Mouse (Mus musculus): Measurements from ENCODE around the gene Pacrg. TPM values are rescaled to one million over a fixed set of nuclear protein-coding genes. Genes with fewer than 3 reads are reported as not detected.

The Pacrg gene
- polyA plus RNA-seq, 1 experiment from 2014 or later, result 2.1 TPM

DNA sequence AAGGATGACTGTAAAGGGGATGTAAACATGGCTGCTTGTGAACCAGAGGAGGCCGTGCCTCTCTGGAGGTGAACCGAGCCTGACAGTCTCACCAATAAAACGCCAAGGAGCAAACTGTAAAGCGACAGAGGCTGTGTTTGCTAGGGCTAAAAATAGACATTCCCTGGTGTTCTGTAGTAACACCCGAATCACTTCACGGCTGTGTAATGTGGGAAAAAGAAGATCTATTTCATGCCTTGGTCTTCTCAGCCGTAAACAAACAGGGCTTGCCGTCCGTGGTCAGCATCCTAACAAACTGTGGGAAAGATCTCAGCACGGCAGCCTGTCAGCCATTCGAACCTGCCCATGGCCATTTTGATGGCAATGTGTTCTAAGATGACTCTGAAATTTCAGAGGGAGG lies 442.8 kb downstream of the Pacrg start:
- H3K4me2 ChIP-seq, result no peak overlapping the region
- H3K27ac ChIP-seq, result no peak overlapping the region

DNA sequence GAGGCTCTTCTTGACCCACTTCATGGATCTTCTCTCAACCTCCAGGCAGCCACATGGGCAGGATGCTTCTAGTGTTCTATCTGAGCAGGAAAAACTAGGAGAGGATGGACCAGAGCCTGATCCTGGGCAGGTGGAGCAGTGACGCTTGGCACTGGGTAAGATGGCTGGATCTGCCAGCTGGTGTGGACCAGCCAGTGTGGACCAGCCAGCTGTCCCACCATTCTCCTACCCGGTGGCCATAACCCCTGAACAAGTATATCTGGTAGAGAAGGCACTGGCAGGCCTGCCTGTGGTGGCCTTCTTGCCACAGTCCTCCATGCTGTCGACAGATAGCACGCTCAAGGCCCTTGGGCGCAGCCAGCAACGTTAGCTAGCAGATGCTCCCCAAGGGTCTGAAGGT lies 443.2 kb downstream of the Pacrg start:
- Histone ChIP-seq H3K9me3 (no peaks in the 10 kb centered on the region), H3K27me3 (no peaks in the 10 kb centered on the region), H3K36me3 (no peaks in the 10 kb centered on the region), H3K4me3 (no peak overlapping the region), H3K4me2 (no peak overlapping the region), H3K27ac (no peak overlapping the region), H3K9ac (no peak overlapping the region), H3K4me1 (peaks cover 22% of the 10 kb centered on the region)
- ATAC-seq (ENCODE audit: insufficient number of reproducible peaks, insufficient read depth, low FRiP score, low TSS enrichment, low read depth), result no peak
- 89% methylated on average over 6 of the region's 6 CpGs for WGBS

More for the DNA sequence above, 442.8 kb downstream of the Pacrg start:
- H3K4me3 ChIP-seq, result no peak overlapping the region
- no peak for ATAC-seq (ENCODE audit: insufficient number of reproducible peaks, insufficient read depth, low FRiP score, low TSS enrichment, low read depth)
- H3K27me3 ChIP-seq, result no peaks in the 10 kb centered on the region
- H3K9ac ChIP-seq, result no peak overlapping the region
- no peaks in the 10 kb centered on the region for H3K9me3 ChIP-seq
- H3K36me3 ChIP-seq, result no peaks in the 10 kb centered on the region
- peaks cover 22% of the 10 kb centered on the region for H3K4me1 ChIP-seq
- WGBS, result 64% methylated on average over 11 of the region's 11 CpGs

DNA sequence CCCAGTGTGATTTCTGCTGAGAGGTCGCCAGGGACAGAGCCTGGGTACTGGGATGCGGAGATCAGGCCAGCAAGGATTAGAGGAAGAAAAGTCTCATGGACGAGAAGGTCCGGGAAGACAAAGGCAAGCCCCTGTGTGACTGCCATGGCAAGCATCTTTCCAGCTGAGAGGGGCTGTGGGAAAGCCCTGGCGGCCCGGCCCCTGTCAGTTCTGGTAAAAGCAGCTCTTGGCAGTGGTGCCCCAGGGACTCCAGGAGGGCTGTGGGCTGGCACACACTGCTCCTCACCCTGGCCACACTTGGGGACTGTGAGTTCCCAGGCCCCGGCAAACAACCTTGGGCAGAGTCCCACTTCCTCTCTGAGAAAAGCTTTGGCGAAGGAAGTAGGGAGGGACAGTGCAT lies 445.3 kb downstream of the Pacrg start:
- no peak overlapping the region for H3K4me2 ChIP-seq
- H3K9me3 ChIP-seq, result no peaks in the 10 kb centered on the region
- no peaks in the 10 kb centered on the region for H3K27me3 ChIP-seq
- H3K4me3 ChIP-seq, result no peak overlapping the region
- H3K36me3 ChIP-seq, result no peaks in the 10 kb centered on the region
- peaks cover 24% of the 10 kb centered on the region for H3K4me1 ChIP-seq
- ATAC-seq (ENCODE audit: insufficient number of reproducible peaks, insufficient read depth, low FRiP score, low TSS enrichment, low read depth), result no peak
- no peak overlapping the region for H3K9ac ChIP-seq
- 61% methylated on average over 8 of the region's 8 CpGs for WGBS
- no peak overlapping the region for H3K27ac ChIP-seq

DNA sequence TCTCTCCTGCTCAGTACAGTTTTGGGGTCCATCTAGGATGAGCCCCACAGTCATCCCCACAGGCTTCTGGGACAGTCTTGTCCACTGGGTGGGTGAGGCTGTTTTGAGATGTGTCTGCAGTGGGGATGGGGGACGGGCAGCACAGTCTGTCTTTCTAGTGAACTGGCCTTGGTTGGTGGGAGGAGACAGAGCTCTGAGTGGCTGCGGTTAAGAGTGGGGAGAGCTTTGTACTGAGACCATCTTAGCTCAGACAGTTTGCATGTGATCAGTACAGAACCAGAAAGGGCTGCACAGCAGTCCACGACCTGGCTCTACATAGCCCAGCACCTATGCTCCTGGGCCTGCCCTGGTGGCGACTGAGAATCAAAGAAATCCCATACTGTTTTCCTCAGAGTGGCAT lies 446.3 kb downstream of the Pacrg start:
- H3K4me3 ChIP-seq, result no peak overlapping the region
- ATAC-seq (ENCODE audit: insufficient number of reproducible peaks, insufficient read depth, low FRiP score, low TSS enrichment, low read depth), result no peak
- no peak overlapping the region for H3K4me2 ChIP-seq
- no peak overlapping the region for H3K9ac ChIP-seq
- peaks cover 23% of the 10 kb centered on the region for H3K4me1 ChIP-seq
- no peaks in the 10 kb centered on the region for H3K9me3 ChIP-seq
- H3K27me3 ChIP-seq, result no peaks in the 10 kb centered on the region
- no peaks in the 10 kb centered on the region for H3K36me3 ChIP-seq
- H3K27ac ChIP-seq, result no peak overlapping the region
- 69% methylated on average over 4 of the region's 4 CpGs for WGBS

DNA sequence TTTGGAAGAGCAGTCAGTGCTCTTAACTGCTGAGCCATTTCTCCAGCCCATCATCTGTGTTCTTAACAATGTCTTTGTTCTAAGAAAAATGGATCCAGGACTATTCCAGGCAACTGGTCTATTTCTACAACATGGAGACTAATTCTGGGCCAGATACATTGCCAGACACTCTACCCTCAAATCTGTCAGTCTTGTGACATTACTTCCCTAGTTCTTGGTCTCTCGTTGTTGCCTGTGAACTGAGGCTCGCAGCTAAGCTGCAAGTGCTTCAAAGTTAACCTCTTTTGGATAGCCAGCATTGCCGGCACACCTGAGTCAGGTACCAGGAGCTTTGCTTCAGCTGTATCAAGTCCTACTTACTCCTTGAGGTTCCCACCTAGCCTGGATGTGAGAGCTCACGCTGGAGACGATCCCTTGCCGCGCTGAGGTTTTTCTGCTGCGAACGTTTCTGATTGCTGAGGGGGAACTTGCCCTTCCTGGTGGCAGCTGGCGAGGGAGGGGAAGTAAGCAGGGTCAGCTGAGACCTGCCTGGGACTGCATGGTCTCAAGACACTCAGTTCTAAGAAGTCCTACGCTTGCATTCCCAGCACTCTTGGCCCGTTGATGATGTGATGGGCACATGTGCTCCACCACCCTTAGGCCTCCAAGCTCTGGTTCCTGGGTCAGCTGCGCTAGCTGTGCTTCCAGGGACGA lies 447.6 kb downstream of the Pacrg start:
- no peaks in the 10 kb centered on the region for H3K9me3 ChIP-seq
- ATAC-seq (ENCODE audit: insufficient number of reproducible peaks, insufficient read depth, low FRiP score, low TSS enrichment, low read depth), result no peak
- no peak overlapping the region for H3K27ac ChIP-seq
- H3K4me1 ChIP-seq, result peaks cover 14% of the 10 kb centered on the region
- no peak overlapping the region for H3K4me3 ChIP-seq
- 83% methylated on average over 14 of the region's 14 CpGs for WGBS
- H3K36me3 ChIP-seq, result no peaks in the 10 kb centered on the region
- H3K27me3 ChIP-seq, result no peaks in the 10 kb centered on the region
- H3K4me2 ChIP-seq, result no peak overlapping the region
- no peak overlapping the region for H3K9ac ChIP-seq

DNA sequence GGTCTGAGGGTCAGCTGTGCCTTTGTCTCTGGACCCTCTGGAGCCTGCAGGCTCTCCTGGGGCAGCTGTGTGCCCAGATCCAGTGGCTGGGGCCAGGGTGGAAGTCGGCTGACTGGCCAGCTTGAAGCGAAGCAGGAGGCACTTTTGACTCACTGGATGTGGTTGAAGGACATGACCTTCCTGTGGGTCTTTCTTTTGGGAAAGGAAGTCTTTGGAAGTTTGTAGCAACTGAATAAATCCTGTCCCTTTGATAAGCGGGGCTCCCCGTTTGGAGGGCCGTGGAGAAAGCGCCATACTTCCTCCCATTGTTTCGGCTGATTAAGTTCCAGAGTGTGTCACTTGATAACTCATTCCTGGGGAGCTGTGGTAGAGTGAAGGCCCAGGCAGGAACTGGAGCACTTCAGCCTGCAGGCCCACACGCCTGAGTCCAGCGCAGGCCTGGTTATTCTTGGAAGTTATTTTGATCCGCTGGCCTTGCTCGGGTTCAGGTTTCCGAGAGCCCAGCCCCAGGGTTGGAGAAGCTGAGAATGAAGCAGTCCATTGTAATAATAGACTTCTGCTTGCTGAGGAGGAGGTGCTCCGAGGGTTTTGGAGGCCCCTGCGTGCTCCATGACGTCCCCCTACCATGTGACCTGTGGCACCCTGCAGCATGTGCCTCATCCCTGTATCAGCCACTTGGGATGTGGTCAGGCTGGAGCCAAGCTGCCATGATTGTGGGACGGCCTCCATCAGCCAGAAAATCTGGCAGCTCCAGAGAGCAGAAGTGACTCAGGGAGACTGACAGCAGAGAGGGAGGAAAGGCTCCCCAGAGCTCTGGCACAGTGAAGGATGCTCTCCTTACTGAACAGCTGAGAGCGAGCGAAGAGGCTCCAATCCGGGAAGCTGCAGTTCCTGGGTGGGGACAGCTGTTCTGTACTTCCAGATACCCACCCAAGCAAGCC lies 449.6 kb downstream of the Pacrg start:
- Histone ChIP-seq H3K27me3 (no peaks in the 10 kb centered on the region), H3K36me3 (no peaks in the 10 kb centered on the region), H3K4me1 (peaks cover 8% of the 10 kb centered on the region; the same call in 1 of the 2 replicates), H3K27ac (peak overlapping the region; percentile 76), H3K4me2 (no peak overlapping the region), H3K9ac (no peak overlapping the region), H3K9me3 (no peaks in the 10 kb centered on the region), H3K4me3 (no peak overlapping the region)
- 22% methylated on average over 19 of the region's 19 CpGs for WGBS
- peak; percentile 64 for ATAC-seq (ENCODE audit: insufficient number of reproducible peaks, insufficient read depth, low FRiP score, low TSS enrichment, low read depth)

DNA sequence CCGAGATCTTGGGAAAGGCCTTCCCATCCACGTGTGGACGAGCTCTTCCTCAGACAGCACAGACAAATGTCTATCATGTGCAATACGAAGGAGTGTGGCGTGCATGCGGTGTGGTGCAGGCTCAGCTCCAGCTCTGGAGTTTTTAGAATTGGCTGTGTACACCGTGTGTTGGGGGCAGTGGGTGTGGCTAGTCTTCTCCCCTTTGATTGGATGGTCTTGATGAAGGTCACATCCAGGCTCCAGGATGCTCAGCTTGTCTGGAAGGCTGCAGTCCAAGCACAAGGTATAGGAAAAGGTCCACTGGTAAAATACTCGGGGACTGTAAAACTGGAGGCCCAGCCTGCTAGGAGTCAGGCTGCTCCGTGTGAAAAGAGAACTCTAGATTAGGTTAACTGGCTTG lies 450.4 kb downstream of the Pacrg start:
- Histone ChIP-seq H3K36me3 (no peaks in the 10 kb centered on the region), H3K9me3 (no peaks in the 10 kb centered on the region), H3K4me1 (peaks cover 8% of the 10 kb centered on the region; the same call in 1 of the 2 replicates), H3K27me3 (no peaks in the 10 kb centered on the region), H3K27ac (peak overlapping the region; percentile 76), H3K4me2 (no peak overlapping the region), H3K4me3 (no peak overlapping the region), H3K9ac (no peak overlapping the region)
- WGBS, result 75% methylated on average over 9 of the region's 9 CpGs
- no peak for ATAC-seq (ENCODE audit: insufficient number of reproducible peaks, insufficient read depth, low FRiP score, low TSS enrichment, low read depth)

DNA sequence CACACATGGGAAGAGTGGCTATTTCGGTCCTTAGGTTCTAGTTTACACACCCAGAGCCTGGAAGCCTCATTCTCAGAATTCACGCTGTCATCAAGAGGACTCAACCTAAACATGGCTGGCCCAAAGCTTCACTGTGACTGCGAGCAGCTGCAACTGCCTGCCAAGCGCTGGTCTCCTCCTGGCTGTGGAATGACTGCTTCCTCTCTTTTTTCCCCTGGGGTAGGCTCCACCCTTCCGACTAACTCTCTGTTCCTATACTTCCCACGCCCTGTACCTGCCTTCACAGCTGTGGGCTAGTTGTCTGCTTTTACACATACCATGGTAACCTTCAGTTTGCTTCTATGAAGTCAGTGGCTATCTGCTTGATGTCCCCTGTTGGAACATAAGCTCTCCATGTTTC lies 453.6 kb downstream of the Pacrg start:
- H3K9me3 ChIP-seq, result no peaks in the 10 kb centered on the region
- H3K27me3 ChIP-seq, result no peaks in the 10 kb centered on the region
- H3K4me1 ChIP-seq, result peaks cover 8% of the 10 kb centered on the region; the same call in 1 of the 2 replicates
- no peak overlapping the region for H3K4me3 ChIP-seq
- no peak for ATAC-seq (ENCODE audit: insufficient number of reproducible peaks, insufficient read depth, low FRiP score, low TSS enrichment, low read depth)
- 60% methylated on average over 6 of the region's 6 CpGs for WGBS
- H3K4me2 ChIP-seq, result no peak overlapping the region
- no peaks in the 10 kb centered on the region for H3K36me3 ChIP-seq
- H3K9ac ChIP-seq, result no peak overlapping the region
- no peak overlapping the region for H3K27ac ChIP-seq

DNA sequence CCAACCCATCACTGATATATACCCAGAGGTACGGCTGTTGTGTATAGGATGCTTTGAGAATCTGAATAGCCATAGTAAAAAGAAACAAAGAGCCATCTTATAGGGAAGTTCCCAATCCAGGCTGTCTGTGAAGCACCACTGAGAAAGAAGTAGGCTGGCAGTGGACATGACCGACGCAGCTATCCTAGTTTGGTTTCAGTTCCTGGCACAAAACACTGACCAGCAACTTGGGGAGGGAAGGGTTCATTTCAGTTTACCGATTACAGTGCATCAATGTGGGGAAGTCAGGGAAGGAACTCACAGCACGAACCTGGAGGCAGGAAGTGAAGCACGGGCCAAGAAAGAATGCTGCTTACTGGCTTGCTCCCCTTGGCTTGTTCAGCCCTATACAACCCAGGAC lies 456.7 kb downstream of the Pacrg start:
- Histone ChIP-seq H3K9ac (no peak overlapping the region), H3K4me3 (no peak overlapping the region), H3K36me3 (no peaks in the 10 kb centered on the region), H3K9me3 (no peaks in the 10 kb centered on the region), H3K27me3 (no peaks in the 10 kb centered on the region), H3K4me1 (no peaks in the 10 kb centered on the region; the same call in 1 of the 2 replicates), H3K4me2 (no peak overlapping the region), H3K27ac (no peak overlapping the region)
- no peak for ATAC-seq (ENCODE audit: insufficient number of reproducible peaks, insufficient read depth, low FRiP score, low TSS enrichment, low read depth)
- WGBS, result 87% methylated on average over 6 of the region's 6 CpGs

DNA sequence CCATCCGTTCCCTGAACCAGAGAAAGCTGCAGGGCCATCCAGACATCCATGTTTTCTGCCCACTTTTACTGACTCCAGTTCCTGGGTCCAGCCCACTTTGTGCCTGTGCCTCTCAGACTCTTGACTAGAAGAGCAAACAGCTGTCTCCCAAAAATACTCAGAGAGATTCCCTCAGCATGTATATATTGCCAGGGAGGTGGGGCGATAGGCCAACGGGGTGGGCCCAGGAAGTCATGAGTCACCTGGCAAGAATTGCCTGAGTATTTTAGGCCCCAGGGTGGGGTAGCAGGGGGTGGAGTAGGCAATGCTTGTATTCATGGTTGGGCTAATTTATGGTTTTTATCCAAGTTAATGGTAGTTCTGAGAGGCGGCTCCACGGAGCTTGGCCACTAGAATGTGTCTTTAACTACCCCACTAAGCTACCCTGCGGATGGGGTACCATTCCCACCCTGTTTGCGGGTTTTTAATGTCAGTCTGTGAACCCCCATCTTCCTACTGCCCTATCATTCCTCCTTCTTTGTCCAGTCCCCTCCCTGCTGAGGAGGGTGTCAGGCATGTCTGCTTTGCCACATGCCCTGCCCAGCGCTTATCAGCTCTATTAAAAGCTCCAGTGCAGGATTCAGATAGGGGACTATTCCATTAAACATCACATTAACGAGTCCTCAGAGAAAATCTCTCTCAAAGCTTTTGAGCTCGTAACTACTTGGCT lies 461.5 kb downstream of the Pacrg start:
- H3K9me3 ChIP-seq, result no peaks in the 10 kb centered on the region

DNA sequence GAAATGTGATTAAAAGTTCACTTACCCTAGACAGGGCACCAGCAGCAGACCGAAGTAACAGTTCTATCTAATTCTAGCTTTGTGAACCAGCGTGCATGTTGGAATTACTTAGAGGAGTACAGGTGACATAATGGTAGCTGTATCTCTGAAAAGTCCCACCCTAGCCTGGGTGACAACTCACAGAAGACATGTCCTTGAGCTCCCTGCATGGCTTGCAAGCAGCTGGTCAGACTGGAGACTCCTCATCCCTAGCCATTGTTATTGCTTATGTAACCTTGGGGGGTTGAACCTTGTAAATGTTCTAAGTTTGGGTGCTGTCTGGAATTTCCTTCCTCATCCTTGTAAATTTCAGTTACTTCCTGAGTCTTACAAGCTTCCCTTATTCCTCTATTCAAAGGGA lies 462.5 kb downstream of the Pacrg start:
- H3K4me2 ChIP-seq, result no peak overlapping the region
- H3K4me3 ChIP-seq, result no peak overlapping the region
- no peaks in the 10 kb centered on the region for H3K9me3 ChIP-seq
- H3K27me3 ChIP-seq, result no peaks in the 10 kb centered on the region
- ATAC-seq (ENCODE audit: insufficient number of reproducible peaks, insufficient read depth, low FRiP score, low TSS enrichment, low read depth), result no peak
- no peaks in the 10 kb centered on the region for H3K36me3 ChIP-seq
- WGBS, result 97% methylated on average over 2 of the region's 2 CpGs
- H3K9ac ChIP-seq, result no peak overlapping the region
- no peak overlapping the region for H3K27ac ChIP-seq
- peaks cover 14% of the 10 kb centered on the region for H3K4me1 ChIP-seq

More for the DNA sequence above, 461.5 kb downstream of the Pacrg start:
- Histone ChIP-seq H3K9ac (no peak overlapping the region), H3K4me3 (no peak overlapping the region), H3K27ac (no peak overlapping the region), H3K4me1 (peaks cover 4% of the 10 kb centered on the region), H3K27me3 (no peaks in the 10 kb centered on the region), H3K4me2 (no peak overlapping the region), H3K36me3 (no peaks in the 10 kb centered on the region)
- 83% methylated on average over 10 of the region's 10 CpGs for WGBS
- 0 out of 2 replicates have a peak, but pooled peaks have one; percentile 37 for ATAC-seq (ENCODE audit: insufficient number of reproducible peaks, insufficient read depth, low FRiP score, low TSS enrichment, low read depth)

Measured in embryonic facial prominence, embryonic 13.5 days (tissue).